Mouse (Mus musculus): ENCODE results near the gene Hirip3. TPM values are rescaled to one million over a fixed set of nuclear protein-coding genes. Genes with fewer than 3 reads are reported as not detected.
"Not testable (repeated sequence)": the region's sequence is repeated elsewhere in the genome, so short reads cannot be mapped to it uniquely, and the experiment has no call there.

Hirip3 gene
- total RNA-seq, 1 experiment from 2014 or later: 46.2 TPM

DNA sequence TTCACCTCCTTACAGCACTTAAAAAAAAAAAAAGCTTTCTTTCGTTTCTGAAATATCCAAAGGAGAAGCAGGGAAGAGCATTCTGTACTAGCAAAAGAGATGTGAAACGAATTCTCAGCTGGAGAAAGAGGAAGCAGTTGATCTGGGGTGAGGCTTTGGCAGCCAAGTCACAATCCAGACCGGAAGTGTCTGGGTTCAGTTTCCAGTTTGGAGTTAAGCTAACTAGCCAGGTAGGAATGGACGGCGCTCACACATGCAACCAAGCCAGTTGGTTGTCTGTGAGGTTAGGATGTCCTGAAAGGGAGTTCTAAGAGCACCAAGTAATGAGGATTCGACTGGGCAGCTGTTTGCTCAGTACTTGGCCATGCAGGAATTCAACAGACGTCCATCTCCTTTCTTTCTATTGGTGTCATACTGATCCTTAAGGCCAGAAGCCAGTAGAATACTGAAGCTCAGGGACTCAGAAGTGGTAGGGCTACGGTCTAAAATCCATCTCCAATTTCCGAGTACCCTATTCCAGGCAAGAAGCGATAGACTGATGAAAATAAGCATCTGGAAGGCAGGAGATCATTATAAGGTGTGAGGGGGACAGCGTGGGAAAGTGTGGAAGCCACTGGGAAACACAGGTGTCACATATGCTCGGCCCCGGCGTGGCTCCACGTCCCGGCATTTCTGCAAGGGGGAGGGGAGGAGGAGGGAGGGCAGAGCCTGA, 35.8 kb downstream of the Hirip3 start:
- peak; percentile 47; the same call in 1 of the 2 replicates for ATAC-seq (ENCODE audit: extremely low read depth, insufficient number of reproducible peaks, low FRiP score, poor library complexity, severe bottlenecking)

DNA sequence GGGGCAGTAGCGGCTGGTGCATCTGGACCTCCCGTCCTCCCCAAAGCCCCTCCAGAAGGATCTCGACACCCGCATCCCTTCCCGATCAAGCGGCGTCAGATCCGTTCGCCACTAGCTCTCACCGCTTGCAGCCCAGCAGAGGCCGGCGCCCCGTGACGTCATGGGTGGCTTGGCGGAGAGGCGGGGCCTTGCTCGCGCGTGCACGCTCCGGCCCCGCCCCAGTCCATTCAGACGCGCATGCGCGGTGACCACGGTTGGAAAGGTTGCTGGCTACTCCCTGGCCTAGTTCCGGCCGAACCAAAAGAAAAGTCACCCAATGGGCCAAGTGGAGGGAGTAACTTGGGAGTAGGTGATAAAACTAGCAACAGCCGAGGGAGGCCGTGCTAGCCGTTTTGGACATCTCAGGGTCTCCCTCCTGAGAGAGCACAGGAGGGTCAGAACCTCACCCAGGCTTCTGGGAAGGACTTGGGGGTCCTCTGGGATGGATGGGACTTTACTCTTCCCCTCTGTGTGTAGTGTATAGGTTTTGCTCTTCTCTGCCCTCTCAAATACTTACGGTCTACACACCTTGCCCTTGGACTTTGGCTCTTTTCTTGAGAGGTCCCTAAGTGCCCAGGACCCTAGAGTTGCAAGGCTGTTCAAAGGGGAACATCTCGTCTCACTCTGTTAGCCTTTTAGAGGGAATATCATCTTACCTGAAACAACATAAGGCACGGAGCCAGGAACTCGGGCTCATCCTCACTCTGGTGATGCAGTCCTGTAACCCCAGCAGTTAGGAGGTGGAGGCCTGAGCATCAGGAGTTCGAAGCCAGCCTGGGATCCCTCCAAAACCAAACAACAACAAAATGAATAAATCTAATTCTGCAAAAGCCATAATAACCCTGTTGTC, 36.6 kb downstream of the Hirip3 start:
- peak; percentile 88 for ATAC-seq (ENCODE audit: extremely low read depth, insufficient number of reproducible peaks, low FRiP score, poor library complexity, severe bottlenecking)

DNA sequence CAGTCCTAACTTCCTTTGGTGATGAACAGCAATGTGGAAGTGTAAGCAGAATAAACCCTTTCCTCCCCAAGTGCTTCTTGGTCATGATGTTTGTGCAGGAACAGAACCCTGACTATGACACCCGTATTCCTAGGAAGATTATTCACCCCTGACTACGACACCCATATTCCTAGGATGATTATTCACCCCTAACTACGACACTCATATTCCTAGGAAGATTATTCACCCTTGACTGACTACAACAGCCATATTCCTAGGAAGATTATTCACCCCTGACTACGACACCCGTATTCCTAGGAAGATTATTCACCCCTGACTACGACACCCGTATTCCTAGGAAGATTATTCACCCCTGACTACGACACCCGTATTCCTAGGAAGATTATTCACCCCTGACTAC, 38.0 kb downstream of the Hirip3 start:
- not testable (repeated sequence) for ATAC-seq (ENCODE audit: extremely low read depth, insufficient number of reproducible peaks, low FRiP score, poor library complexity, severe bottlenecking)

DNA sequence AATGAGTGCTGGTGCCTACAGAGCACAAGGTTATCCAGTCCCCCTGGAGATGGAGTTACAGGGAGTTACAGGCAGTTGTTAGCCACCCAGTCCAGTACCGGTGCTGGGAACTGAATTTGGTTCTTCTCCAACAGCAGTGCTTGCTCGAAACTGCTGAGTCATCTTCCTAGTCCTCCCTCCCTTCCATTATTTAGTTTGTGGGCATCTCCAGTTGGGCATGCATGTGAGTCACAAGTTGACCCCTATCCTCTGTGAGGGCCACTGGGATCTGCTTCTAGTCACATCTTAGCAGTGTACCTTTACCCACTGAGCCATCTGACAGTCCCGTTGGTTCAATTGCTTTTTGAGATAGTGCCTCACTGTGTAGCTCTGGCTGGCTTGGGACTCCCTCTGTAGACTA, 43.8 kb downstream of the Hirip3 start:
- ATAC-seq (ENCODE audit: extremely low read depth, insufficient number of reproducible peaks, low FRiP score, poor library complexity, severe bottlenecking): no peak

DNA sequence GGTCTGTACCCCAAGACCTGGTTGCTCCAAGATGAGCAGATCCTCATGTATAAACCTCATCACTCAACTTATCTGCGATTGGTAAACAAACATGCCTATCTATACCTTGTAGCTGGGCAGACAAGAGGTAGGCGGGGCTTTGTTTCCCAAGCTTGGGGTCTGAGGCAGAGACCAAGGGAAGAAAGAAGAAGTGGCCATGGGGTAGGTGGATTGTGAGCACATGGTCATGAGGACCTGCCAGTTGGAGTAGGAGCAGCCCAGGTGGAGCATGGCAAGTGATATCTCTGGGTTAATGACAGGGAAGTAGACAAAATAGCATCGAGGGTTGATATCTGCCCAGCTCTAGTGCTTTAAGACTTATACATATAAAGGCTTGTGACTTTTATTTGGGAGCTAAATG, 53.1 kb downstream of the Hirip3 start:
- ATAC-seq (ENCODE audit: extremely low read depth, insufficient number of reproducible peaks, low FRiP score, poor library complexity, severe bottlenecking): no peak

Other genes starting within 250 kb of the Hirip3 start
- gene Nupr1, start 231.1 kb upstream of the Hirip3 start, total RNA-seq (2017): 6.9 and 9.5 TPM in 2 replicates
- gene Sgf29, start 212.7 kb upstream of the Hirip3 start, total RNA-seq (2017): 43.8 and 56.5 TPM in 2 replicates
- 0.93 and 1.1 TPM in 2 replicates for gene Sult1a1, start 185.5 kb upstream of the Hirip3 start, total RNA-seq (2017)
- gene Bola2, start 166.6 kb upstream of the Hirip3 start, total RNA-seq (2017): 27.4 and 28.0 TPM in 2 replicates
- 3.3 and 4.2 TPM in 2 replicates for gene Slx1b, start 166.2 kb upstream of the Hirip3 start, total RNA-seq (2017)
- 1,403 and 1,487 TPM in 2 replicates for gene Coro1a, start 154.2 kb upstream of the Hirip3 start, total RNA-seq (2017)
- 48.8 and 51.2 TPM in 2 replicates for gene Mapk3, start 102.4 kb upstream of the Hirip3 start, total RNA-seq (2017)
- gene Gdpd3, start 95.6 kb upstream of the Hirip3 start, total RNA-seq (2017): 25.8 and 26.5 TPM in 2 replicates
- 367 and 379 TPM in 2 replicates for gene Ypel3, start 85.0 kb upstream of the Hirip3 start, total RNA-seq (2017)
- gene Tbx6, start 80.5 kb upstream of the Hirip3 start, total RNA-seq (2017): 14.4 and 19.8 TPM in 2 replicates
- gene Ppp4c, start 69.5 kb upstream of the Hirip3 start, total RNA-seq (2017): 210 and 221 TPM in 2 replicates
- not detected in 2 replicates for gene Fam57b, start 64.3 kb upstream of the Hirip3 start, total RNA-seq (2017)
- not detected in 2 replicates for gene 4930451I11Rik, start 30.3 kb upstream of the Hirip3 start, total RNA-seq (2017)
- gene Doc2a, start 14.6 kb upstream of the Hirip3 start, total RNA-seq (2017): not detected in 2 replicates
- gene Ino80e, start 405 bp downstream of the Hirip3 start, total RNA-seq (2017): 44.6 and 46.8 TPM in 2 replicates
- 73.7 and 93.1 TPM in 2 replicates for gene Taok2, start 22.7 kb downstream of the Hirip3 start, total RNA-seq (2017)
- gene Tmem219, start 60.9 kb downstream of the Hirip3 start, total RNA-seq (2017): 32.3 and 32.6 TPM in 2 replicates
- gene Kctd13, start 66.9 kb downstream of the Hirip3 start, total RNA-seq (2017): 29.1 and 32.8 TPM in 2 replicates
- gene Asphd1, start 87.6 kb downstream of the Hirip3 start, total RNA-seq (2017): not detected in 2 replicates
- gene Sez6l2, start 88.6 kb downstream of the Hirip3 start, total RNA-seq (2017): 1.7 and 2.9 TPM in 2 replicates
- gene Cdipt, start 113.9 kb downstream of the Hirip3 start, total RNA-seq (2017): 59.1 and 66.1 TPM in 2 replicates
- 2.2 and 2.3 TPM in 2 replicates for gene Cdiptos, start 114.1 kb downstream of the Hirip3 start, total RNA-seq (2017)
- 106 and 110 TPM in 2 replicates for gene Mvp, start 152.6 kb downstream of the Hirip3 start, total RNA-seq (2017)
- 8.4 and 32.4 TPM in 2 replicates for gene Pagr1b, start 154.5 kb downstream of the Hirip3 start, total RNA-seq (2017)
- 33.3 and 49.8 TPM in 2 replicates for gene Pagr1a, start 155.4 kb downstream of the Hirip3 start, total RNA-seq (2017)
- gene Gm42742, start 159.1 kb downstream of the Hirip3 start, total RNA-seq (2017): 22.7 and 34.7 TPM in 2 replicates
- gene Prrt2, start 159.2 kb downstream of the Hirip3 start, total RNA-seq (2017): 2.6 TPM in 1 of 2 replicates, not detected in the other
- 49.3 and 57.7 TPM in 2 replicates for gene Maz, start 165.1 kb downstream of the Hirip3 start, total RNA-seq (2017)
- 1.4 and 2.1 TPM in 2 replicates for gene Kif22, start 180.5 kb downstream of the Hirip3 start, total RNA-seq (2017)
- gene Zg16, start 225.4 kb downstream of the Hirip3 start, total RNA-seq (2017): 2.1 TPM in 1 of 2 replicates, not detected in the other
- 156 and 166 TPM in 2 replicates for gene AI467606, start 229.4 kb downstream of the Hirip3 start, total RNA-seq (2017)